Mouse (Mus musculus) G1E (cell line): ENCODE data around the gene BC029722. TPM values are rescaled to one million over a fixed set of nuclear protein-coding genes. Genes with fewer than 3 reads are reported as not detected.

Experiments
- ATAC-seq: 2 replicates; pipeline ENCODE4 v1.8.0; 2016; ENCODE audit warnings: mild to moderate bottlenecking; ENCODE audit not compliant: insufficient number of reproducible peaks, poor library complexity, low FRiP score, severe bottlenecking; ENCODE audit errors: extremely low read depth
- DNase-seq: peaks from one replicate; pipeline ENCODE4 v3.0.0; 2012; ENCODE audit warnings: low spot score
- H3K27me3 ChIP-seq: 2 replicates; pipeline ENCODE4 v1.6.1; 2012; ENCODE audit warnings: mild to moderate bottlenecking, low read length, inconsistent platforms; ENCODE audit not compliant: insufficient read depth
- H3K36me3 ChIP-seq: replicated peaks from 2 replicates; pipeline ENCODE3; 2012; ENCODE audit warnings: mild to moderate bottlenecking, inconsistent platforms
- H3K4me1 ChIP-seq: 2 replicates; pipeline ENCODE4 v1.6.1; 2012; ENCODE audit warnings: low read depth, low read length, inconsistent platforms, mixed read lengths; ENCODE audit not compliant: insufficient read depth
- H3K4me3 ChIP-seq: 2 replicates; pipeline ENCODE4 v1.5.1; 2012; ENCODE audit warnings: low read depth, mild to moderate bottlenecking, inconsistent platforms, low read length, moderate library complexity, mixed read lengths
- H3K9me3 ChIP-seq: replicated peaks from 2 replicates; pipeline ENCODE4 v1.6.1; 2012; ENCODE audit warnings: inconsistent platforms
- CTCF ChIP-seq: IDR thresholded peaks from 2 replicates; pipeline ENCODE4 v1.5.1; 2012; ENCODE audit warnings: low read depth, low read length, inconsistent platforms, mixed read lengths
- GATA1 ChIP-seq: IDR thresholded peaks from 2 replicates; pipeline ENCODE4 v1.6.1; 2012; ENCODE audit warnings: borderline replicate concordance, low read length, inconsistent platforms, mixed read lengths
- GATA2 ChIP-seq: IDR thresholded peaks from 2 replicates; pipeline ENCODE4 v1.6.1; 2012; ENCODE audit warnings: low read depth, low read length, inconsistent platforms, borderline replicate concordance
- POLR2AphosphoS5 ChIP-seq: IDR thresholded peaks from 2 replicates; pipeline ENCODE4 v1.6.1; 2012; ENCODE audit warnings: low read depth, low read length, inconsistent platforms; ENCODE audit not compliant: insufficient replicate concordance
- TAL1 ChIP-seq: conservative IDR thresholded peaks from 2 replicates; pipeline ENCODE4 v1.6.1; 2012; ENCODE audit warnings: low read depth, low read length, inconsistent platforms, mixed read lengths
- polyA plus RNA-seq: library from polyadenylated mRNA; stranded (reverse); fragments of >175 nt; gene quantifications from 2 replicates; pipeline ENCODE4 v1.2.3, GENCODE M21; 2012
- total RNA-seq, 2 experiments: library from RNA; stranded (forward) in 1 of 2; stranded (reverse) in 1 of 2; fragments of 200-1000 nt in 1 of 2; fragments of >200 nt in 1 of 2; fragmentation: Nextera tagmentation in 1 of 2; gene quantifications; 2 replicates each; pipeline ENCODE4 v1.2.3; 2014 to 2017

BC029722 gene
- total and polyA plus RNA-seq, 3 experiments, result 9.2 to 36.3 (median 19.0) TPM

GRCm38 (mm10) chr2:155787949-155788931, 31.0 kb downstream of the BC029722 start:
- no peak for DNase-seq
- TF ChIP-seq TAL1 (no peak), POLR2AphosphoS5 (no peak), CTCF (no peak), GATA2 (no peak), GATA1 (no peak)
- H3K9me3 ChIP-seq, result no peaks in the 10 kb centered on the region
- peaks cover 31% of the 10 kb centered on the region for H3K27me3 ChIP-seq
- no peak overlapping the region for H3K4me3 ChIP-seq
- no peaks in the 10 kb centered on the region for H3K36me3 ChIP-seq
- ATAC-seq, result no peak
- peaks cover 3% of the 10 kb centered on the region; the same call in 1 of the 2 replicates for H3K4me1 ChIP-seq

GRCm38 (mm10) chr2:155786905-155787304, 32.3 kb downstream of the BC029722 start:
- DNase-seq, result no peak
- no peak for ATAC-seq
- Histone ChIP-seq H3K27me3 (peaks cover 31% of the 10 kb centered on the region), H3K4me1 (peaks cover 3% of the 10 kb centered on the region; the same call in 1 of the 2 replicates), H3K36me3 (no peaks in the 10 kb centered on the region), H3K9me3 (no peaks in the 10 kb centered on the region), H3K4me3 (no peak overlapping the region)
- TF ChIP-seq GATA2, result no peak
- TF ChIP-seq TAL1, result no peak
- no peak for TF ChIP-seq GATA1
- no peak for TF ChIP-seq POLR2AphosphoS5
- TF ChIP-seq CTCF, result no peak

DNA sequence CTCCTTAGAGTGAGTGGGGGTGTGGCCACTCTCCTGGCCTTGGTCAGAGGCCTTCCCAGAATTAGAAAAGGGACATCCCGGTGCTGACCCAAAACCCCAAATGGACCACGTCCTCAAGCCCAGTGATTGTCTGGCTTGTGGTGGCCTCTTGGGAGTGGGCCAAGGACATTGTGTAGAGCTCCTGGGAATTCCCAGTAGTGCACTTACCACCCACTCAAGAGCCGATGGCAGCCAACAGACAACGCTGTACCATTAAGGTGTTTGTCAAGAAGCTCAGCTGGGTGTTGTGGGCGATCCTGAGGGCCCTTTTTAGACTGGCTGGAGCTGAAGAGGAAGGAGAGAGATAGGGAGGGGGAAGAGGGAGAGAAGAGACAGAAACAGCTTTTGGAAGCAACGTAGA, 34.7 kb downstream of the BC029722 start:
- H3K4me1 ChIP-seq, result peaks cover 3% of the 10 kb centered on the region; the same call in 1 of the 2 replicates
- no peak for ATAC-seq
- TF ChIP-seq GATA1, result no peak
- no peak for TF ChIP-seq TAL1
- no peak for TF ChIP-seq GATA2
- H3K27me3 ChIP-seq, result peaks cover 27% of the 10 kb centered on the region
- no peak overlapping the region for H3K4me3 ChIP-seq
- H3K9me3 ChIP-seq, result no peaks in the 10 kb centered on the region
- no peaks in the 10 kb centered on the region for H3K36me3 ChIP-seq
- no peak for DNase-seq

DNA sequence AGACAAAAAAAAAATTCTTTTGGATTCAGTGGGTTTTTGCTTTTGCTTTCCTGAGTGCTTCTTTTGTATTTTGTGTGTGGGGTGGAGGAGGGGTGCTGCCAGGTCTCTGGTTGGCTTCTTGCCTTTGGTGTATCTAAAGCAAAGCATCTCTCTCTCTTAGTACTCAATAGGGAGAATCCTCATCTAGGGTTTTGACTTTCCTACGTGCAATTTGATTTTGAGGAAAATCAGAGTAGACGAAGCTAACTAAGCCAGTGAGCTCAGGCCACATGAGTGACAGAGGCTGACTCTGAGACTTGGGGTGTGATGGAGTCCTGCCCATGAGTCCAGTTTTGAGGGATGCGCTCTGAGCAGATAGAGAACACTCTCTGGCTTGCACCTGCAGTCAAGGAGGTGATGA, 39.7 kb downstream of the BC029722 start:
- Histone ChIP-seq H3K4me1 (peaks cover 7% of the 10 kb centered on the region), H3K4me3 (no peak overlapping the region), H3K36me3 (no peaks in the 10 kb centered on the region), H3K9me3 (0 out of 2 replicates have a peak, but pooled peaks cover 3% of the 10 kb centered on the region), H3K27me3 (peaks cover 29% of the 10 kb centered on the region)
- ATAC-seq, result no peak
- no peak for DNase-seq
- TF ChIP-seq GATA2, result no peak
- TF ChIP-seq CTCF, result no peak
- TF ChIP-seq POLR2AphosphoS5, result no peak
- TF ChIP-seq GATA1, result no peak

DNA sequence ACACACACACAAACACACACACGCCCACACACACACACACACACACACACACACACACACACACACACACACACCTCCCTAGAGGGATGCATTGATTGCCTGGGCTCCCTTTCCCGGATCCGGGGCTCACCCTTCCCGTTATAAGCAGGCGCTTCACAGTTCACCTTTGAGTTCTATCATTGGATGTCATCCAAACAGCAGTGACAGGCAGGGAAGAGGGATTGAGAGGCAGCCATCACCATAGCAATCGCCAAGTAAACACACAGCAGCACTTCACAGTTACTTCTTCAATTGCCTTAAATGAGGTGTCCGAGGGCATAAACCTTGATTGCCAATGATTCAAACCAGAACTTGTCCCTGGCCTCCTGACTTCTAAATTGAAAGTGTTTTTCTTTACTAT, 40.2 kb downstream of the BC029722 start:
- H3K36me3 ChIP-seq, result no peaks in the 10 kb centered on the region
- TF ChIP-seq GATA1, result no peak
- TF ChIP-seq POLR2AphosphoS5, result no peak
- TF ChIP-seq TAL1, result no peak
- TF ChIP-seq CTCF, result no peak
- TF ChIP-seq GATA2, result no peak
- H3K9me3 ChIP-seq, result 0 out of 2 replicates have a peak, but pooled peaks cover 3% of the 10 kb centered on the region
- H3K27me3 ChIP-seq, result peaks cover 31% of the 10 kb centered on the region
- DNase-seq (no peak), ATAC-seq (no peak)
- H3K4me1 ChIP-seq, result peaks cover 7% of the 10 kb centered on the region
- H3K4me3 ChIP-seq, result no peak overlapping the region

- Histone ChIP-seq H3K27me3 (peaks cover 38% of the 10 kb centered on the region), H3K9me3 (0 out of 2 replicates have a peak, but pooled peaks cover 3% of the 10 kb centered on the region), H3K4me1 (peaks cover 7% of the 10 kb centered on the region), H3K36me3 (no peaks in the 10 kb centered on the region), H3K4me3 (no peak overlapping the region)
- TF ChIP-seq CTCF (no peak), GATA1 (no peak), GATA2 (no peak), TAL1 (no peak), POLR2AphosphoS5 (no peak)
- DNase-seq, result no peak
- no peak for ATAC-seq
These were observed 41.2 kb downstream of the BC029722 start for GRCm38 (mm10) chr2:155778004-155778403.
